Mouse (Mus musculus) stomach, embryonic 14.5 days (tissue): ENCODE measurements around the gene Nhs. TPM values are rescaled to one million over a fixed set of nuclear protein-coding genes. Genes with fewer than 3 reads are reported as not detected.
"Not testable (repeated sequence)": the region's sequence is repeated elsewhere in the genome, so short reads cannot be mapped to it uniquely, and the experiment has no call there.

Experiments used
- ATAC-seq: fragments of 200-750 bp; cut with Nextera tagmentation; 2 replicates; pipeline ENCODE4 v1.8.0; 2017; ENCODE audit warnings: low read depth, moderate TSS enrichment; ENCODE audit not compliant: insufficient number of reproducible peaks, insufficient read depth, low FRiP score
- H3K27ac ChIP-seq: fragments of 300-500 bp; sonication (generic); 2 replicates; pipeline ENCODE4 v1.5.1; 2014; ENCODE audit warnings: mild to moderate bottlenecking, low read length, moderate library complexity, mixed read lengths
- H3K27me3 ChIP-seq: fragments of 300-500 bp; sonication (generic); 2 replicates; pipeline ENCODE4 v1.6.1; 2014; ENCODE audit warnings: low read length, control low read depth, mixed read lengths; ENCODE audit not compliant: control insufficient read depth, insufficient read depth
- H3K36me3 ChIP-seq: fragments of 300-500 bp; sonication (generic); 2 replicates; pipeline ENCODE4 v1.6.1; 2014; ENCODE audit warnings: mild to moderate bottlenecking, control low read depth, low read length, moderate library complexity, mixed read lengths; ENCODE audit not compliant: control insufficient read depth, insufficient read depth
- H3K4me1 ChIP-seq: fragments of 300-500 bp; sonication (generic); 2 replicates; pipeline ENCODE4 v1.6.1; 2014; ENCODE audit warnings: low read length, control low read depth, mixed read lengths; ENCODE audit not compliant: control insufficient read depth, insufficient read depth
- H3K4me2 ChIP-seq: fragments of 300-500 bp; sonication (generic); replicated peaks from 2 replicates; pipeline ENCODE4 v1.6.1; 2014; ENCODE audit warnings: low read depth, low read length, control low read depth
- H3K4me3 ChIP-seq: fragments of 300-500 bp; sonication (generic); 2 replicates; pipeline ENCODE4 v1.5.1; 2014; ENCODE audit warnings: low read depth, low read length, control low read depth
- H3K9ac ChIP-seq: fragments of 300-500 bp; sonication (generic); replicated peaks from 2 replicates; pipeline ENCODE4 v1.6.1; 2014; ENCODE audit warnings: low read depth, mild to moderate bottlenecking, control low read depth, low read length, moderate library complexity, mixed read lengths
- H3K9me3 ChIP-seq: fragments of 300-500 bp; sonication (generic); 2 replicates; pipeline ENCODE4 v1.6.1; 2016; ENCODE audit warnings: low read depth, low read length, control low read depth; ENCODE audit not compliant: control insufficient read depth
- WGBS: fragments of 180-500 bp; shearing (Covaris S2); extraction: QIAGEN DNeasy Blood & Tissue Kit; methylation state at CpG from one replicate; pipeline ENCODE4 v1.1.7; 2014; 5-methylcytosine and 5-hydroxymethylcytosine counted together
- polyA plus RNA-seq: library from polyadenylated mRNA; unstranded; fragments of >200 nt; fragmentation: Nextera tagmentation; extraction: Ambion mirVana; gene quantifications from 2 replicates; pipeline ENCODE4 v1.2.1, GENCODE M21; 2014

Gene Nhs
- polyA plus RNA-seq, 1 experiment from 2014 or later: 3.6 TPM

DNA sequence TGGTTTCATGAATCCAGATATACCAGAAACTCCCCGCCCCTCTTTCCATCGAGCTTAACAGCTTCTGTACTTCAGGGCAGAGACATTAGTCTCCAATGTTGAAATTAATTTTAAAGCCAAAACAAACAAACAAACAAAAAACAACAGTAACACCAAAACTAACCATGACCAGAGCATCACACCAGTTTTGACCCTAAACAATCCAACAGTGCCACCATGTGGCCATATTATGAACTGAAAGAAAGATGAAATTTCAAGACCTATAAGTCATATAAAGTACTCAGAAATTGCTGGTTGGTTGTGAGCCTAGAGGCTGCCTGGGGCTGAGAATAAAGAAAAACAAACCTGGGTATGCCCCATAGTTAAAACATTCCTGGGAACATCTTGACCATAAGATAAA, 333.3 kb downstream of the Nhs start:
- H3K9ac ChIP-seq, H3K9me3 ChIP-seq, H3K4me2 ChIP-seq, H3K4me3 ChIP-seq, H3K27ac ChIP-seq, H3K27me3 ChIP-seq, H3K36me3 ChIP-seq, ATAC-seq, H3K4me1 ChIP-seq: not testable (repeated sequence)
- 24% methylated on average over 2 of the region's 2 CpGs for WGBS

DNA sequence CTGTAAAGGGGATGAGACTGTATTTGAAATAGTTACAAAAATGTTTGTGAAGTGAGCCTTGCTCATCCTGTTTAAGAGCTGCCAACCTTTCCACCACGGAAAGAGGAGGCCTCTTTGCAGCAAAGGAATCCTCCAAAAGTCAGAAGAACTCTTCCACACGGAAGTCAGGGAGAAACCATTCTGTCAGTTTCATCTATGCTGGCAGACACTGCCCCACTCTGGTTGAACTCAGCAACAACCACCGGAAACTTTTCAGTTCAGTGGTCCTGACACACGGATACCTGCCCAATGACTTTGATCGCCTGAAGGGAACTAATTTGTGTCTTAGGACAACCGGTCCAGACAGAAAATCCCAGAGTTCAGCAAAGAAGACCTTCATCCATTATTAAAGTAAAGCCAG, 369.3 kb downstream of the Nhs start:
- H3K4me2 ChIP-seq: no peak overlapping the region
- H3K36me3 ChIP-seq: no peaks in the 10 kb centered on the region
- H3K9ac ChIP-seq: no peak overlapping the region
- H3K4me1 ChIP-seq: no peaks in the 10 kb centered on the region
- no peak overlapping the region for H3K27ac ChIP-seq
- no peaks in the 10 kb centered on the region for H3K9me3 ChIP-seq
- H3K27me3 ChIP-seq: no peaks in the 10 kb centered on the region
- no peak overlapping the region for H3K4me3 ChIP-seq
- WGBS: 31% methylated on average over 6 of the region's 6 CpGs
- ATAC-seq: no peak
